Mouse (Mus musculus) liver, adult 2 months (tissue): Measurements from ENCODE around the gene Insr. TPM values are rescaled to one million over a fixed set of nuclear protein-coding genes. Genes with fewer than 3 reads are reported as not detected.

Source experiments
- DNase-seq: peaks from one replicate; pipeline ENCODE4 v3.0.0-alpha.2; 2011; ENCODE audit warnings: low read depth, low spot score; ENCODE audit errors: extremely low read depth
- H3K27ac ChIP-seq: fragments of 200-500 bp; replicated peaks from 2 replicates; pipeline ENCODE4 v1.5.1; 2012; ENCODE audit warnings: low read depth, mild to moderate bottlenecking, control low read depth, inconsistent platforms, low read length; ENCODE audit not compliant: insufficient read depth
- H3K27me3 ChIP-seq: fragments of 200-500 bp; 2 replicates; pipeline ENCODE4 v1.6.1; 2012; ENCODE audit warnings: mild to moderate bottlenecking, moderate library complexity, low read length, inconsistent platforms; ENCODE audit not compliant: control insufficient read depth, insufficient read depth
- H3K36me3 ChIP-seq: fragments of 200-500 bp; 2 replicates; pipeline ENCODE4 v1.6.1; 2012; ENCODE audit warnings: low read length, inconsistent platforms; ENCODE audit not compliant: control insufficient read depth, insufficient read depth
- H3K4me1 ChIP-seq: fragments of 200-500 bp; 2 replicates; pipeline ENCODE4 v1.6.1; 2011; ENCODE audit warnings: low read length; ENCODE audit not compliant: control insufficient read depth, insufficient read depth
- H3K4me3 ChIP-seq: fragments of 200-500 bp; 2 replicates; pipeline ENCODE4 v1.5.1; 2011; ENCODE audit warnings: low read depth, mild to moderate bottlenecking, control low read depth, low read length, moderate library complexity; ENCODE audit not compliant: insufficient read depth
- H3K79me2 ChIP-seq: fragments of 200-500 bp; 2 replicates; pipeline ENCODE4 v1.6.1; 2012; ENCODE audit warnings: inconsistent platforms, mild to moderate bottlenecking, low read length, moderate library complexity; ENCODE audit not compliant: control insufficient read depth, insufficient read depth
- H3K9ac ChIP-seq: fragments of 200-500 bp; 2 replicates; pipeline ENCODE4 v1.6.1; 2012; ENCODE audit warnings: low read depth, mild to moderate bottlenecking, control low read depth, inconsistent platforms, low read length
- CTCF ChIP-seq: fragments of 200-500 bp; IDR thresholded peaks from 2 replicates; pipeline ENCODE4 v1.5.1; 2011; ENCODE audit warnings: low read depth, low read length, control low read depth
- POLR2A ChIP-seq: fragments of 200-500 bp; IDR thresholded peaks from 2 replicates; pipeline ENCODE4 v1.6.1; 2011; ENCODE audit warnings: low read length, control low read depth; ENCODE audit not compliant: insufficient read depth; ENCODE audit errors: extremely low read depth
- WGBS: fragments of 180-500 bp; shearing (Covaris S2); methylation state at CpG from one replicate; pipeline ENCODE4 v1.1.7; 2018; 5-methylcytosine and 5-hydroxymethylcytosine counted together
- polyA plus RNA-seq: library from polyadenylated mRNA; depleted of rRNA; stranded (reverse); fragments of >200 nt; gene quantifications from 2 replicates; pipeline ENCODE4 v1.2.3, GENCODE M21; 2012
- total RNA-seq: library from RNA; depleted of rRNA; stranded (reverse); fragments of >200 nt; gene quantifications from 2 replicates; pipeline ENCODE4 v1.2.3, GENCODE M21; 2014

The Insr gene
- total and polyA plus RNA-seq, 2 experiments, result 28.5 to 70.0 TPM

- H3K36me3 ChIP-seq, result no peaks in the 10 kb centered on the region
- TF ChIP-seq POLR2A (no peak), CTCF (no peak)
- no peak for DNase-seq
- no peak overlapping the region for H3K9ac ChIP-seq
- H3K4me1 ChIP-seq, result peaks cover 29% of the 10 kb centered on the region
- no peaks in the 10 kb centered on the region for H3K27me3 ChIP-seq
- WGBS, result 94% methylated on average over 1 of the region's 1 CpGs
- H3K27ac ChIP-seq, result no peak overlapping the region
- H3K4me3 ChIP-seq, result no peak overlapping the region
- peaks cover 36% of the 10 kb centered on the region for H3K79me2 ChIP-seq
Observed at GRCm38 (mm10) chr8:3225731-3226130, 53.7 kb downstream of the Insr start.

- Histone ChIP-seq H3K79me2 (peaks cover 31% of the 10 kb centered on the region), H3K9ac (no peak overlapping the region), H3K4me1 (peaks cover 33% of the 10 kb centered on the region), H3K27me3 (no peaks in the 10 kb centered on the region), H3K4me3 (no peak overlapping the region), H3K27ac (no peak overlapping the region), H3K36me3 (no peaks in the 10 kb centered on the region)
- TF ChIP-seq POLR2A (no peak), CTCF (no peak)
- WGBS, result 85% methylated on average over 8 of the region's 8 CpGs
- DNase-seq, result no peak
Observed at GRCm38 (mm10) chr8:3225184-3225583, 54.2 kb downstream of the Insr start.

GRCm38 (mm10) chr8:3222636-3222965 is 56.8 kb downstream of the Insr start:
- Histone ChIP-seq H3K9ac (no peak overlapping the region), H3K79me2 (peaks cover 21% of the 10 kb centered on the region; the same call in 1 of the 2 replicates), H3K27ac (peak overlapping the region; percentile 58; the same call in 1 of the 2 replicates), H3K27me3 (no peaks in the 10 kb centered on the region), H3K36me3 (no peaks in the 10 kb centered on the region), H3K4me1 (peaks cover 35% of the 10 kb centered on the region), H3K4me3 (no peak overlapping the region)
- DNase-seq, result no peak
- TF ChIP-seq POLR2A (no peak), CTCF (no peak)

- 24% methylated on average over 6 of the region's 6 CpGs for WGBS
- TF ChIP-seq CTCF, result no peak
- TF ChIP-seq POLR2A, result no peak
- peak; percentile 83 for DNase-seq
- Histone ChIP-seq H3K27ac (peak overlapping the region; percentile 93), H3K36me3 (no peaks in the 10 kb centered on the region), H3K4me3 (no peak overlapping the region), H3K4me1 (peaks cover 33% of the 10 kb centered on the region), H3K79me2 (peaks cover 19% of the 10 kb centered on the region; the same call in 1 of the 2 replicates), H3K27me3 (no peaks in the 10 kb centered on the region), H3K9ac (0 out of 2 replicates have a peak overlapping the region, but pooled peaks have one; percentile 74)
Observed at GRCm38 (mm10) chr8:3221960-3222635, 57.3 kb downstream of the Insr start.

- WGBS, result under 1% methylated on average over 43 of the region's 43 CpGs
- H3K4me1 ChIP-seq, result peaks cover 40% of the 10 kb centered on the region
Observed at GRCm38 (mm10) chr8:3221047-3221959, 58.1 kb downstream of the Insr start.

More at GRCm38 (mm10) chr8:3221047-3221959, 58.1 kb downstream of the Insr start:
- Histone ChIP-seq H3K9ac (peak overlapping the region; percentile 74), H3K4me3 (peak overlapping the region; percentile 56), H3K79me2 (peaks cover 25% of the 10 kb centered on the region; the same call in 1 of the 2 replicates), H3K27ac (peak overlapping the region; percentile 93), H3K27me3 (no peaks in the 10 kb centered on the region), H3K36me3 (no peaks in the 10 kb centered on the region)
- peak; percentile 92 for DNase-seq
- no peak for TF ChIP-seq CTCF
- no peak; the same call in 1 of the 2 replicates for TF ChIP-seq POLR2A
